14 mouse cellular contexts compared by ENCODE assay signal in genomic region chr9:122186643-122187226, GRCm38 (mm10).
DNase-seq lines count a peak whose midpoint lies in the region; ATAC-seq and TF ChIP-seq lines count a peak whose summit lies in the region.
"Had no signal": no experiment of that assay in that cellular context is flagged by ENCODE, and none has a peak within 500 bp of the region (broad histone marks: within the 10 kb centered on the region; RNA-seq: fewer than 3 reads in every experiment).

No protein-coding gene starts in this region.

- intact Hi-C loops in left cerebral cortex, adult 2 months (cut with DNase I) = loop anchor here (5.0 kb wide), 1 partner anchor 64 kb away; no protein-coding TSS in a partner anchor
- intact Hi-C loops in left cerebral cortex, postnatal 10 days (cut with DNase I) = loop anchor here (5.0 kb wide), 1 partner anchor 169 kb away; no protein-coding TSS in a partner anchor

- TF ChIP-seq CTCF in left cerebral cortex, adult 2 months (IDR thresholded peaks at IDR 0.05) = no peak

- no peaks in the 10 kb centered on the region for H3K9me3 ChIP-seq in heart, embryonic 12.5 days (replicated peaks)
- no peaks in the 10 kb centered on the region for H3K9me3 ChIP-seq in heart, embryonic 13.5 days
- no peaks in the 10 kb centered on the region for H3K9me3 ChIP-seq in stomach, embryonic 15.5 days

- no peak for DNase-seq in heart, adult 8-10 months (ENCODE audit: low spot score)
- DNase-seq in left cerebral cortex, adult 2 months (ENCODE audit: extremely low spot score in 1 of 2, low spot score in 2 of 2) = no peak
- no peak for DNase-seq in left cerebral cortex, postnatal 10 days (ENCODE audit: extremely low spot score in 1 of 2, low spot score in 2 of 2)
- DNase-seq in right cerebral cortex, postnatal 25 days = no peak
- DNase-seq: cerebellum, adult 11 months; cerebellum, postnatal 36 days; layer of hippocampus, adult 9-11 months; spleen, adult 18-20 months had no signal

- H3K4me2 ChIP-seq in heart, embryonic 12.5 days = no peak overlapping the region
- H3K4me2 ChIP-seq in heart, embryonic 13.5 days = no peak overlapping the region; the same call in 1 of the 2 replicates
- H3K4me2 ChIP-seq in stomach, embryonic 15.5 days = no peak overlapping the region

- no peaks in the 10 kb centered on the region for H3K27me3 ChIP-seq in heart, embryonic 12.5 days (replicated peaks)
- no peaks in the 10 kb centered on the region for H3K27me3 ChIP-seq in heart, embryonic 13.5 days (replicated peaks)
- H3K27me3 ChIP-seq in stomach, embryonic 15.5 days (replicated peaks) = no peaks in the 10 kb centered on the region

- H3K27ac ChIP-seq in heart, embryonic 12.5 days (ENCODE audit: poor library complexity, severe bottlenecking) = peak overlapping the region; percentile 43
- peak overlapping the region; percentile 63 for H3K27ac ChIP-seq in left cerebral cortex, adult 2 months
- H3K27ac ChIP-seq in heart, embryonic 13.5 days (replicated peaks) = peak overlapping the region; percentile 77
- H3K27ac ChIP-seq in stomach, embryonic 15.5 days = peak overlapping the region; percentile 31; the same call in 1 of the 2 replicates
- H3K27ac ChIP-seq: liver, embryonic 14.5 days had no signal

- no peak for ATAC-seq in heart, embryonic 12.5 days (ENCODE audit: insufficient number of reproducible peaks, low FRiP score)
- ATAC-seq in heart, embryonic 13.5 days (ENCODE audit: extremely low read depth, insufficient number of reproducible peaks, low FRiP score, low TSS enrichment) = no peak
- no peak for ATAC-seq in stomach, embryonic 15.5 days (ENCODE audit: insufficient read depth, low FRiP score, low read depth)
- ATAC-seq: forebrain, embryonic 14.5 days; midbrain, embryonic 16.5 days had no signal

- H3K4me1 ChIP-seq in heart, embryonic 12.5 days (replicated peaks) = peaks cover 41% of the 10 kb centered on the region
- peaks cover 38% of the 10 kb centered on the region for H3K4me1 ChIP-seq in heart, embryonic 13.5 days
- H3K4me1 ChIP-seq in stomach, embryonic 15.5 days = peaks cover 14% of the 10 kb centered on the region; the same call in 1 of the 2 replicates

- 25% methylated on average over 1 of the region's 1 CpGs for WGBS in heart, embryonic 12.5 days
- WGBS in heart, embryonic 13.5 days = 30% methylated on average over 1 of the region's 1 CpGs
- WGBS in stomach, embryonic 15.5 days = 69% methylated on average over 1 of the region's 1 CpGs

- H3K9ac ChIP-seq in heart, embryonic 12.5 days = no peak overlapping the region; the same call in 1 of the 2 replicates
- H3K9ac ChIP-seq in heart, embryonic 13.5 days = 0 out of 2 replicates have a peak overlapping the region, but pooled peaks have one; percentile 28
- no peak overlapping the region for H3K9ac ChIP-seq in stomach, embryonic 15.5 days
- H3K9ac ChIP-seq: liver, embryonic 14.5 days had no signal

- no peaks in the 10 kb centered on the region for H3K36me3 ChIP-seq in heart, embryonic 12.5 days
- no peaks in the 10 kb centered on the region for H3K36me3 ChIP-seq in heart, embryonic 13.5 days
- H3K36me3 ChIP-seq in stomach, embryonic 15.5 days = no peaks in the 10 kb centered on the region

- no peak overlapping the region for H3K4me3 ChIP-seq in heart, embryonic 12.5 days
- H3K4me3 ChIP-seq in left cerebral cortex, adult 2 months = no peak overlapping the region
- no peak overlapping the region for H3K4me3 ChIP-seq in heart, embryonic 13.5 days
- H3K4me3 ChIP-seq in stomach, embryonic 15.5 days (replicated peaks) = no peak overlapping the region
